Mouse (Mus musculus) embryonic fibroblast, embryonic 13.5 days (primary cell): ENCODE results near the gene Trpv3.

Experiments
- CTCF ChIP-seq: IDR thresholded peaks from 2 replicates; pipeline ENCODE4 v1.5.1; 2011; ENCODE audit warnings: mild to moderate bottlenecking, control low read depth, low read length, moderate library complexity, borderline replicate concordance; ENCODE audit not compliant: insufficient read depth
- POLR2A ChIP-seq: IDR thresholded peaks from 2 replicates; pipeline ENCODE4 v1.6.1; 2011; ENCODE audit warnings: low read depth, mild to moderate bottlenecking, control low read depth, low read length, moderate library complexity

DNA sequence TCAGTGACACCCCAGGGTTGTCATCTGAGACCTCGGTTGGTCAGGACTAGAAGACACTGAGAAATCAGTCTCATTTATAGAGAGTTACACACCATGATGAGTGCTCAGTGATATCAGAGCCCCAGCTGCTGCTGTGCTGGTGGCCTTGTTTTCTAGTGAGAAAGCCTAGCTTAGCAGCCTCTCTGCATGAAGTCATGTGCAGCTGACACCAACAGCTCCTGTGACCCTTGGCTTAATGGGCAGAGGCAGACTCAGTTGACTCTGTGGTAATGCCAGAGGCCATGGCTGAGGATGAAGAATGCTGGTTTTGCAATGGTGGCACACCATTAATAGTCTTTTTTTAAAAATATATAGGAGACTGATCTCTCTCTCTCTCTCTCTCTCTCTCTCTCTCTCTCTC, 22.4 kb downstream of the Trpv3 start:
- no peak for TF ChIP-seq POLR2A
- no peak for TF ChIP-seq CTCF
